Mouse (Mus musculus): ENCODE data around the gene Lgals3bp. TPM values are rescaled to one million over a fixed set of nuclear protein-coding genes. Genes with fewer than 3 reads are reported as not detected.

The Lgals3bp gene
- polyA plus RNA-seq, 1 experiment from 2014 or later = 4.8 TPM

DNA sequence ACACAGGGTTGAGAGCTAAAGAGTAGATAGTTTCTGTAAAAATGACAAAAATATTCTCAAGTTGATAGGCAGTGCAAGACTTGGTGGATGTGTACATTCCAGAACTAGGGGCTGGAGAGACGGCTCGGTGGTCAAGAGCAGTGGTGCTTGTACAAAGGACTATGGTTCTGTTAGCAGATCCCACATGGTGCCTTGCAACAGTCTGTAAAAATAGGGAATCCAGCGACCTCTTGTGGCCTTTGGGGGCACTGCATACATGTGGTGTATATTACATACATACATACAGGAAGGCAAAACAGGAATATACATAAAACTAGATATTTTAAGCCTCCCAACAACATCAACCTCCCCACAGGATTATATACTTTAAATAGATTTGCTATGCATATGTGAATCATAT, 33.6 kb downstream of the Lgals3bp start:
- WGBS = 61% methylated on average over 3 of the region's 3 CpGs
- Histone ChIP-seq H3K27ac (no peak overlapping the region), H3K36me3 (no peaks in the 10 kb centered on the region), H3K9ac (no peak overlapping the region), H3K9me3 (no peaks in the 10 kb centered on the region), H3K27me3 (no peaks in the 10 kb centered on the region), H3K4me1 (replicated peaks) (no peaks in the 10 kb centered on the region), H3K4me2 (no peak overlapping the region), H3K4me3 (no peak overlapping the region)
- ATAC-seq (ENCODE audit: low FRiP score) = no peak

DNA sequence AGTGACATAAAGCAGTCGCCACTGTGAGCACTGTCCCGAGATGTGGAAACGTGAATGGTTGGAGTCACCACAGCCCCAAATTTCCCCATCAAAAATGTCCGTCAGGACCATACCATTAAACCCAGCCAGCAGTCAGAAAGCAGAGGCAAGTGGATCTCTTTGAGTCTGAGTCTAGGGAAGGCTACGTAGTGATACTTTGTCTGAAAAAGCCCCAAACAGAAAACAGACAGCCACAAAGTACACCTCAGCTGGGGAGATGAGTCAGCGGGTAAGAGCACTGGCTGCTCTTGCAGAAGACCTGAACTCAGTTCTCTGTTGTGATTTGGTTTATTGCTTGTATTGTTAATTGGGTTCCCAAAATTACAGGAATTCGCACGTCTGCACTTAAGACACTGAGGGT, 35.3 kb downstream of the Lgals3bp start:
- no peaks in the 10 kb centered on the region for H3K36me3 ChIP-seq
- peaks cover 7% of the 10 kb centered on the region for H3K4me1 ChIP-seq (replicated peaks)
- no peak overlapping the region for H3K4me3 ChIP-seq
- H3K27me3 ChIP-seq = 0 out of 2 replicates have a peak, but pooled peaks cover 3% of the 10 kb centered on the region
- H3K4me2 ChIP-seq = no peak overlapping the region
- no peak overlapping the region for H3K9ac ChIP-seq
- no peaks in the 10 kb centered on the region for H3K9me3 ChIP-seq
- ATAC-seq (ENCODE audit: low FRiP score) = no peak
- 85% methylated on average over 8 of the region's 8 CpGs for WGBS
- no peak overlapping the region for H3K27ac ChIP-seq

DNA sequence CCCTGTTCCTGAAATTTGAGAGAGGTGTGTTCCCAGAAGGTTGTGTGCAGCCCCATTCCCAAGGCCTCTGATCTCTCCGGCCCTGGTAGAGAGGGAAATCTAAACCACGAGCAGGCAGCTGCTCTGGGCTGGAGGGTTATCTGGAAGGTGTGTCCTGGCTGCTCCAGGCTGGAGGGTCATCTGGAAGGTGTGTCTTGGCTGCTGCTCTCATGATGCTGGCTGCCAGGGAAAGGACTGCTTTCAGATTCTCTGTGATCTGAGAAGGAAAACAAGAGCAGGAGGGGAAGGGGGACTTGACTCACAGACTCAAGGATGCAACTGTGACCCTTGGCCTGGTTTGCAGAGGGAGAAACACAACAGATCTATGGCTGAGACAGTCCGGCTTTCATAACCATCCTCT, 35.8 kb downstream of the Lgals3bp start:
- Histone ChIP-seq H3K4me3 (no peak overlapping the region), H3K4me1 (replicated peaks) (peaks cover 7% of the 10 kb centered on the region), H3K27ac (no peak overlapping the region), H3K9ac (no peak overlapping the region), H3K36me3 (no peaks in the 10 kb centered on the region), H3K27me3 (0 out of 2 replicates have a peak, but pooled peaks cover 3% of the 10 kb centered on the region), H3K4me2 (no peak overlapping the region), H3K9me3 (no peaks in the 10 kb centered on the region)
- WGBS = 76% methylated on average over 3 of the region's 3 CpGs
- ATAC-seq (ENCODE audit: low FRiP score) = no peak

DNA sequence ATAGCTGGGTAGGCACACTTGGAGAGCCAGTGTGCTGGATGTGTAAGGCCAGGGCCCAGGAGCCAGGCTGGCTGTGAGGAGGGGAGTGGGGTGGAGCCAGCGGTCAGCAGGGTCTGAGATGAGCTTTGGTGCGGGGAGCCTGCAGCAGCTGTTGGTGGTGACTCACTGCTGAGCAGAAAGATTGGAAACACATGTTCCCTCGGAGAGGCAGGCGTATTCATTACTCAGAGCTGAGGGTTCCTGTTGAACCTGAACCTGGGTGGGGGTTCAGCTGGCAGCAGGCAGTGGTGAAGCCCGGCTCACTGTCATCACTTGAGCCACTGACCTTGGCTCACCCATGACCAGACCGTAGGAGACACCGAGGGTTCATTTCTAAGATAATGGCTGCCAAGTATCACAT, 36.7 kb downstream of the Lgals3bp start:
- WGBS = 73% methylated on average over 7 of the region's 7 CpGs
- H3K9ac ChIP-seq = no peak overlapping the region
- no peak overlapping the region for H3K27ac ChIP-seq
- peaks cover 7% of the 10 kb centered on the region for H3K4me1 ChIP-seq (replicated peaks)
- no peaks in the 10 kb centered on the region for H3K9me3 ChIP-seq
- H3K27me3 ChIP-seq = 0 out of 2 replicates have a peak, but pooled peaks cover 3% of the 10 kb centered on the region
- ATAC-seq (ENCODE audit: low FRiP score) = no peak
- H3K36me3 ChIP-seq = no peaks in the 10 kb centered on the region
- H3K4me3 ChIP-seq = no peak overlapping the region
- H3K4me2 ChIP-seq = no peak overlapping the region

DNA sequence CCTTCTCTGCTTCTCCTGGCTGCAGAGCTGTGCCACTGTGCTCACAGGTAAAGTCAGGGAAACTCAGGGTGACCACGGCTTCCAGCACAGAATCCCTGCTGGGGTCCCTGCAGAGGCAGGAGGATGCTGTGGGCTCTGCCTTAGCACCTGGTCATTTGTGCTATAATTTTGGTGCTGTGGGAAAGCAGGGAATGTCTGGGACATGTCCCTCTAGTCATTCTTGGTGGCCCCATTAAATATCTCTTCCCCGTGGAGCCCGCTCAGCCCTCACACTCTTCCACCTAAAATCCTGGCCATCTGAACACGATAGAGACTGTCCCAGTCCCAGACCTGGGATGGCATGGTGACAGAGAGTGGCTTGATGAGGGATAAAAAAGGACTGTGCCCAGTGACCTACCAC, 37.9 kb downstream of the Lgals3bp start:
- Histone ChIP-seq H3K36me3 (no peaks in the 10 kb centered on the region), H3K27me3 (0 out of 2 replicates have a peak, but pooled peaks cover 3% of the 10 kb centered on the region), H3K9me3 (no peaks in the 10 kb centered on the region), H3K4me1 (replicated peaks) (peaks cover 7% of the 10 kb centered on the region), H3K9ac (no peak overlapping the region), H3K4me3 (no peak overlapping the region), H3K27ac (no peak overlapping the region), H3K4me2 (no peak overlapping the region)
- WGBS = 87% methylated on average over 4 of the region's 4 CpGs
- ATAC-seq (ENCODE audit: low FRiP score) = no peak

DNA sequence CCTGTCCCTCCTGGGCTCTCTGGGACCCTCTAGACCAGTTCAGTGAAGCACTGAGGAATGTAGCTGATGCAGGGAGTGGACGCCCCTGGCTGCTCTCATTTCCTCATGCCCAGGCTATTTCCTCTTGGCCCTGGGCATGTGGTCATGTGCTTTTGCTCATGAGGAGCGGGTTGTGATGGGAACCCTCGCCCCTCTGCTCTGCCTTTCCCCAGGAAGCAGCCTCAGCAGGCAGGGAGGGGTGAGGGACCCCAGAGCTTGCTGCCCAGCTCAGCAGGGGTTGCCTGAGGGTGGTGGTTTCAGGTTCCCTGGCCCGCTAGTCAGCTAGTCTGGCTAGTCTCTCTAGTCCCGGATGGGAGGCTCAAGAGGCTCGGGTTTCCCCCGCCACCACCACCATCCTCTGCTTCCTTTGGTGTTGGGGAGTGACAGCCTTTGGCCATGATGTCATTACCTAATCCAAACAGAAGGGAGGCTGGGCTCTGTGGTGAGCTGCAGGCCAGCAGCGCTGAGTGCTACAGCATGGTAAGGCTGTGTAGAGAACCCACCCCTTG, 38.8 kb downstream of the Lgals3bp start:
- no peak for ATAC-seq (ENCODE audit: low FRiP score)
- Histone ChIP-seq H3K27me3 (0 out of 2 replicates have a peak, but pooled peaks cover 3% of the 10 kb centered on the region), H3K4me3 (no peak overlapping the region), H3K9me3 (no peaks in the 10 kb centered on the region), H3K4me1 (replicated peaks) (peaks cover 7% of the 10 kb centered on the region), H3K9ac (peak overlapping the region; percentile 55; the same call in 1 of the 2 replicates), H3K4me2 (no peak overlapping the region), H3K36me3 (no peaks in the 10 kb centered on the region), H3K27ac (0 out of 2 replicates have a peak overlapping the region, but pooled peaks have one; percentile 23)
- 17% methylated on average over 8 of the region's 8 CpGs for WGBS

DNA sequence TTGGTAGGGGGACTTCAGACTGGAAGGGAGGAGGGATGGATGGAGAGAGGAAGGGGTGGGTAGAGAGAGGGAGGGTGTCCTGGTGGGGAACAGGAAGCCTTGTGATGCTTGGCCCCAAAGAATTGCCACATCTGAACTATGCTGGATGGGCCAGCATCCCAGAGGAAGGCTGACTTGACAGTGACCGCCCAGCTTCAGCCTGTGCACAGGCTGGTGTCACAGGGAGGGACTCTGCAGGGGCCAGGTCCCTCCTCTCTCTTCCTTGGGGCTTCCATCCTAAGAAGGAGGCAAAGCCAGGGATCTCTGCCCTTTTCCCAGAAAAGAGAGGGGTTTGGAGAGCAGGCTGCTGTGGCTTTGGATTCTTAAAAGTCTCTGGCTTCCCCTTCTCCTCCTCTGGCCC, 39.4 kb downstream of the Lgals3bp start:
- 82% methylated on average over 1 of the region's 1 CpGs for WGBS
- Histone ChIP-seq H3K4me2 (no peak overlapping the region), H3K36me3 (no peaks in the 10 kb centered on the region), H3K27ac (0 out of 2 replicates have a peak overlapping the region, but pooled peaks have one; percentile 12), H3K4me1 (replicated peaks) (peaks cover 7% of the 10 kb centered on the region), H3K27me3 (0 out of 2 replicates have a peak, but pooled peaks cover 3% of the 10 kb centered on the region), H3K9me3 (no peaks in the 10 kb centered on the region), H3K9ac (peak overlapping the region; percentile 55; the same call in 1 of the 2 replicates), H3K4me3 (no peak overlapping the region)
- no peak for ATAC-seq (ENCODE audit: low FRiP score)

DNA sequence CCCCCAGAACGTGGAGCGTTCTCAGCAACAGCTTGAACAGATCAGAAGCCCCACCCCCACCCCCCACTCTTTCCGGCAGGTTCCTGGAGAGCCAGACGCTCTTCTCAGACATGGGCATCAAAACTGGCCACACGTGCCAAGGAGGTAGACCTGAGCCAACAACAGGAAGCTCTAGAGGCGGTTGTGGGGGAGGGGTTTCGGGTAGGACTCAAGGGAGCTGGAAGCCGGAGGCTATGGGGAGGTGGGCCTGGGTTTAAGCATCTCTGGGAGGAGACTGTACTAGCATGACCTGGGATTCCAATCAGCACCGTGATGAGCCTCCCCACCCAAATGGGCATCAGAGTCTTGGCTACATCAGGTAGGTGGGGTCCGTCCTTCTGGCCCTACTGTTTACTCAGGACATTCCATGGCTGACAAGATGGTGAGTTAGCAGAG, 41.0 kb downstream of the Lgals3bp start:
- no peaks in the 10 kb centered on the region for H3K9me3 ChIP-seq
- WGBS = 71% methylated on average over 10 of the region's 10 CpGs
- no peak for ATAC-seq (ENCODE audit: low FRiP score)
- H3K36me3 ChIP-seq = no peaks in the 10 kb centered on the region
- peaks cover 9% of the 10 kb centered on the region for H3K4me1 ChIP-seq (replicated peaks)
- H3K9ac ChIP-seq = no peak overlapping the region
- no peak overlapping the region for H3K4me3 ChIP-seq
- H3K27me3 ChIP-seq = 0 out of 2 replicates have a peak, but pooled peaks cover 3% of the 10 kb centered on the region
- H3K27ac ChIP-seq = no peak overlapping the region
- no peak overlapping the region for H3K4me2 ChIP-seq

DNA sequence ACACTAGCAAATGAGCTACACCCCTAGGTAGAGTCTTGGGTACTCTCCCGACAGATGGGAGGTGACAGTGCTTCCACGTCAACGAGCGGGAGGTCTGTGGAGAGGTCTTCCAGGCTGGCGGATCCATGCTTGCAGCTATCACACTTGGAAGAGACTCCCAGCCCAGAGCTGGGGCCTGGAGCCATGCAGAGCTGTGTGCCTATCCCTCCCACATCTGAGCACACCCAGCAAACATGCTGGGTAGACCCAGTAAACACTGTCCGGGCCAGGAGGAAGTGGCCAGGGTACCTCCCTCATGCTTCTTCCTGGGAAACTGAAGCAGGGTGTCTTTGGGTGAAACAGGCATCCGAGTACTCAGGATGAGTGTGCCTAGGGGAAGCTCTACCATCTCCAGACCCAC, 41.4 kb downstream of the Lgals3bp start:
- ATAC-seq (ENCODE audit: low FRiP score) = no peak
- Histone ChIP-seq H3K4me2 (no peak overlapping the region), H3K36me3 (no peaks in the 10 kb centered on the region), H3K9ac (no peak overlapping the region), H3K27me3 (0 out of 2 replicates have a peak, but pooled peaks cover 3% of the 10 kb centered on the region), H3K4me3 (no peak overlapping the region), H3K9me3 (no peaks in the 10 kb centered on the region), H3K4me1 (replicated peaks) (peaks cover 13% of the 10 kb centered on the region), H3K27ac (no peak overlapping the region)
- WGBS = 86% methylated on average over 7 of the region's 7 CpGs

DNA sequence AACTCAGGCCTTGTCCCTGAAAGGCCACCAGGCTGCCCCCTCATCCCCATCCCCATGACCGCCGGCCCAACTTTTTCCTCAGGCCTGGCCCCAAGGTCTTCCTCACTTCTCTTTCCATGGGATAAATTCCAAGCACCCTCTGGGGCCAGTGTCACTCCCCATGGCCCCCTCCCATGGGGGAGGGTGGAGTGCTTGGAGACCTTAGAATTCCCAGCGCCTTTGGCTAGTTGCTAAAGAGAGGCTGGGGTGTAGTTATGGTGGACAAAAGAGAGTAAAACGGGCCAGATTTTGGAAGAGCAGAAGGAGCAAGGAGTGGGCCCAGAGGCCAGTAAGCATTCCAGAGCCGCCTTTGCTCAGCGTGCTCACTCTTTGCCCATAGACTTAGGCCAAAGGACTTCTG, 46.3 kb downstream of the Lgals3bp start, which contains the start of gene Timp2:
TSS of gene Timp2 (minus strand) at position 101 of the 400 bp plus-strand sequence.
- no peak; the same call in 1 of the 2 replicates for ATAC-seq (ENCODE audit: low FRiP score)
- no peaks in the 10 kb centered on the region for H3K27me3 ChIP-seq
- 27% methylated on average over 6 of the region's 6 CpGs for WGBS
- peak within 1 kb of the TSS; percentile 92 for H3K27ac ChIP-seq
- H3K9ac ChIP-seq = peak within 1 kb of the TSS; percentile 92
- H3K36me3 ChIP-seq = no peaks in the 10 kb centered on the region
- H3K4me1 ChIP-seq (replicated peaks) = peaks cover 38% of the 10 kb centered on the region
- H3K9me3 ChIP-seq = no peaks in the 10 kb centered on the region
- H3K4me3 ChIP-seq = peak within 1 kb of the TSS; percentile 82
- peak within 1 kb of the TSS; percentile 84 for H3K4me2 ChIP-seq

DNA sequence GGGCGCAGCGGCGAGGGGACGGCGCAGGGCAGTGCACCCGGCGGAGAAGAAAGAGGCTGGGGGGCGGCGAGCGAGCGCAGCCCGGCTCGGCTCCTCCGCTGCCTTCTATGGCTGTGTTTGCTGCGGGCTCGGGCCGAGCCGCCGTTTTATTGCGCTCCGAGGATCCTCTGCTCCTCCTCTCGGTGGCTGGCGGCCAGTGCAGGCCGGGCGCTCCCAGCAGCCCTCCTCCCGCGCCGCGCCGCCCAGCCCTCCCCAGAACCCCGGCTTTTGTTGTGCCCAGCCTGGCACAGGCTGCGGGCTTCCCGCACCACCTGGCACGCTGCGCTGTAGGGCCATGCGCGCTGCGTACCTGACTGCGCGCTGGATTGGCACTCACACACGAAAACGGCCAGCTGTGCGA, 46.7 kb downstream of the Lgals3bp start:
- under 1% methylated on average over 33 of the region's 43 CpGs for WGBS
- peak; percentile 95 for ATAC-seq (ENCODE audit: low FRiP score)

DNA sequence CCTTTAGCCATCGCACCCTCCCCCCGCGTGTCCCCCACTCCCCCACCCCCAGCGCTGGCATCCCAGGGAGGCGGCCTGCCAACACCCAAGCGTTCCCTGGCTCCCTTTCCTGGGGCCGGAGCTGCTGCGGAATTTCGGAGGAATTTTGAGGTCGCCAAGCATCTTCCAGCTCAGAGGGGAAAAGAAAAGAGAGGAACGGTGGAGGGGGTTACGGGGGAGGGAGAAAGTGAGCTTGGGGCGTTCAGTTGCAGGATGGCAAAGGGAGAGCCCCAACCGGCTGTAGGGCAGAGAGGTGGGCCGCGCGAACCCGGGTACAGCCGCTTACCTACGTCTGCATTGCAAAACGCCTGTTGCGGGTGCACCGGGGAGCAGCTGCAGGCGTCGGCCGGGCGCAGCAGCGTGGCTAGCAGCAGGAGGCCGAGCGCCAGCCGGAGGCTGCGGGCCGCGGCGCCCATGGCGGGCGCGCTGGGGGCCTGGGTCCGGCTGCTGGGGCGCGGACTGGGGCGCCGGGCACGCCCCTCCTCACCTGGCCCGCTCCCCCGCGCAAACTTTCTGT, 47.2 kb downstream of the Lgals3bp start:
- H3K36me3 ChIP-seq = no peaks in the 10 kb centered on the region
- H3K9ac ChIP-seq = peak overlapping the region; percentile 92
- no peaks in the 10 kb centered on the region for H3K27me3 ChIP-seq
- peaks cover 41% of the 10 kb centered on the region for H3K4me1 ChIP-seq (replicated peaks)
- peak overlapping the region; percentile 82 for H3K4me3 ChIP-seq
- ATAC-seq (ENCODE audit: low FRiP score) = peak; percentile 57
- under 1% methylated on average over 47 of the region's 47 CpGs for WGBS
- H3K4me2 ChIP-seq = peak overlapping the region; percentile 84
- H3K27ac ChIP-seq = peak overlapping the region; percentile 92
- no peaks in the 10 kb centered on the region for H3K9me3 ChIP-seq

More for the DNA sequence above, 46.7 kb downstream of the Lgals3bp start:
- Histone ChIP-seq H3K27ac (peak overlapping the region; percentile 92), H3K36me3 (no peaks in the 10 kb centered on the region), H3K4me1 (replicated peaks) (peaks cover 38% of the 10 kb centered on the region), H3K4me3 (peak overlapping the region; percentile 82), H3K9me3 (no peaks in the 10 kb centered on the region), H3K9ac (peak overlapping the region; percentile 92), H3K27me3 (no peaks in the 10 kb centered on the region), H3K4me2 (peak overlapping the region; percentile 84)

DNA sequence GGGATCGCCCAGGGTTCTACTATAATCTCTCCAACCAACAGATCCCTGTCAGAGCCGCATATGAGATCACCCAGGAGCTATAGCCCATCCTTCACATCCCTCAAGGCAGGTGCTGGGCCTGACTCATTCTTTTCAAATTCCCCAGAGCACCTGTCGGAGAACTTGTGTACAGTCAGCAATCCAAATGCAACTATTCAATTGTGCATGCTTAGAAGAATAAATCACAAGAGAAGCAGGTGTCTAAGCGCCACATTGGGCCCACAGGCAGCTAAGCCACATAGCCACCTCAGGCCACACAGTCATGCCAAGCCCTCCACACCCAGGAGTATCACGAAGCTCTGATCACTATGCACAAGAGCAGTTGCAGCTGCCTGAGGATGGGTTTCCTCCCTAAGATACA, 52.4 kb downstream of the Lgals3bp start:
- Histone ChIP-seq H3K36me3 (no peaks in the 10 kb centered on the region), H3K27ac (no peak overlapping the region), H3K4me3 (no peak overlapping the region), H3K4me2 (no peak overlapping the region), H3K27me3 (no peaks in the 10 kb centered on the region), H3K4me1 (replicated peaks) (peaks cover 53% of the 10 kb centered on the region), H3K9me3 (no peaks in the 10 kb centered on the region), H3K9ac (no peak overlapping the region)
- ATAC-seq (ENCODE audit: low FRiP score) = no peak
- 92% methylated on average over 5 of the region's 5 CpGs for WGBS
